Mouse (Mus musculus) duodenum, adult 2 months (tissue): ENCODE data around the gene Gm20481. TPM values are rescaled to one million over a fixed set of nuclear protein-coding genes. Genes with fewer than 3 reads are reported as not detected.

ENCODE experiments used
- polyA plus RNA-seq: library from polyadenylated mRNA; depleted of rRNA; stranded (reverse); fragments of >200 nt; gene quantifications from 2 replicates; pipeline ENCODE4 v1.2.3, GENCODE M21; 2012; ENCODE audit warnings: low replicate concordance; rRNA removed

Gene Gm20481
- polyA plus RNA-seq: not detected in 2 replicates

GRCm38 (mm10) chr17:34969822-34970221 lies at the start of gene Gm20481:
Gene Gm20481, plus strand, starts transcription at chr17:34969912.

DNA sequence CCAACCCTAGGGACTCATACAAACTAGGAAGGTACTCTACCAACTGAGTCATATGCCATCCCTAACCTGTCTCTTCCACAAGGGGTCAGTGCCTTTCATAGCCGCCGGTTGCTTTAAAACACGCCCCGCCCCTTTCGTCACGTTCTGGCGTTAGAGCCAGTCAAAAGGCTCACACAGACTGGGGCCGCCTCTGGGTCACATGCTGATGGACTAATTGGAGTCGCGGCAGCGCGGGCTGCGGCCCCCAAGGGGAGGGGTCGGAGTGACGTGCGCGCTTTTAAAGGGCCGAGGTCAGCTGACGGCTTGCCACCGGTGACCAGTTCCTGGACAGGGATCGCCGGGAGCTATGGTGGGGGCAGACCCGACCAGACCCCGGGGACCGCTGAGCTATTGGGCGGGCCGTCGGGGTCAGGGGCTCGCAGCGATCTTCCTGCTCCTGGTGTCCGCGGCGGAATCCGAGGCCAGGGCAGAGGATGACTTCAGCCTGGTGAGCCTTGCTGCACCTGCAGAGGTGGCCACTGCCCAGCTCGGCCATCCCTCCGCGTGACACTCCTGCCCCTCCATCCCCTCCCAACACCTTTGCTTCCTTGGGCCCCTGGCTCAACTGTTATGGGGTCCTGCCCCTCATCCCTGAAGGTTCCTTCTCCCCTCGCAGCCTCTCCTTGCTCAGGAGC lies 38.5 kb upstream of the Gm20481 start, which contains the start of gene Neu1:
Gene Neu1, plus strand, starts transcription at position 193 of the 674 bp plus-strand sequence.

DNA sequence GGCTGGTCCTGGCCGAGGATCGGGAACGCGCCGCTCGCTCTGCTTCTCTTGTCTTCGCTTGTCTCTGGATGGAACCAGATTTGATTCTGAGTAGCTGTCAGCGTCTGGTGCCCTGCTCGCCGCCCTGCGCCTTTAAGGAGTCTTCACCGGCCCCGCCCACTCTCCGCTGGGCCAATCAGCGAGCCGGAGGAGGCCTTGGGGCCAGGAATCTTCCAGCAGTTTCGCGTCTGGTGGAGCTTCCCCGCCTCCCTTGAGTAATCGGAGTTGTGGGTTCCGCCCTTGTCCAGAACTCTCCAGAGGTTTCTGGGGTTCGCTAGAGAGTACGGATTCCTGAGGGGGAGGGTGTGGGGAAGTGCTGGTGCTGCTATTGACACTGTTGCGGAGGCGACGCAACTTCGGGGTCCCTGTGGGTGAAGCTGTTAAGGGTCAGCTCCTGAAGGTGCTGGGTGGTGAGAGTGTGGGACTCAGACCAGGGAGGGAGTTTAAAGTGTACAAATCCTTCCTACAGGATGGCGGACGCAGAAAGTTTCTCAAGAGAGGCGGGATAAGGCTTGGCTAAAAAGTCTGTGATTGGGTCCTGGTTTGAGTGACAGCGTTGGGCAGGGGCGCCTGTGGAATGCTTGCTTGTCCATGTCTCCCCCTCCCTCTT lies 10.5 kb upstream of the Gm20481 start, which contains the start of gene Hspa1b:
Gene Hspa1b, minus strand, starts transcription at position 109 of the 649 bp plus-strand sequence.

DNA sequence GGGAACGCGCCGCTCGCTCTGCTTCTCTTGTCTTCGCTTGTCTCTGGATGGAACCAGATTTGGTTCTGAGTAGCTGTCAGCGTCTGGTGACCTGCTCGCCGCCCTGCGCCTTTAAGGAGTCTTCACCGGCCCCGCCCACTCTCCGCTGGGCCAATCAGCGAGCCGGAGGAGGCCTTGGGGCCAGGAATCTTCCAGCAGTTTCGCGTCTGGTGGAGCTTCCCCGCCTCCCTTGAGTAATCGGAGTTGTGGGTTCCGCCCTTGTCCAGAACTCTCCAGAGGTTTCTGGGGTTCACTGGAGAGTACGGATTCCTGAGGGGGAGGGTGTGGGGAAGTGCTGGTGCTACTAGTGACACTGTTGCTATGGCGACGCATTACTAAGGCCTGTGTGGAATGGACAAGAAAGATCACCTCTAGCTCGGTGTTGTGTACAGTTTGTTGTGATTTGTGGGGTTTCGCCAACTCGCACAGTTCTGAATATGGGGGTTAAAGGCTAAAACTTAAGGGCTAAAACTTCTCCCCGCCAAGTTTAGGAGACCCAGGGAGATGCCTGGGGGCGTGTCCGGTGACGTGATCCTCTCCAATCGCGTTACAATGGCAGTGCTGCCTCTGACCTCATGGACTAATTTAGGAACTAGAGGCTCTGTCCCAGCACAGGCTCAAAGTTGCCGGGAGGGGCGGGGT lies 2.5 kb downstream of the Gm20481 start, which contains the start of the genes Hspa1a and Hspa1l:
Gene Hspa1a, minus strand, starts transcription at position 88 of the 681 bp plus-strand sequence.
Gene Hspa1l, plus strand, starts transcription at position 635 of the 681 bp plus-strand sequence.

GRCm38 (mm10) chr17:34981690-34982180 lies 12.0 kb downstream of the Gm20481 start, which contains the start of gene Lsm2:
Gene Lsm2, plus strand, starts transcription at chr17:34981862.

GRCm38 (mm10) chr17:35000717-35001451 lies 31.2 kb downstream of the Gm20481 start, which contains the start of gene Vars:
Gene Vars, plus strand, starts transcription at chr17:35000987.

GRCm38 (mm10) chr17:35016376-35016775 lies 46.7 kb downstream of the Gm20481 start, which contains the start of gene Vwa7:
Gene Vwa7, plus strand, starts transcription at chr17:35016579.

Other genes starting within 250 kb of the Gm20481 start
- 13.4 and 20.2 TPM in 2 replicates for gene C4b, start 226.0 kb upstream of the Gm20481 start, polyA plus RNA-seq
- 4.3 and 8.4 TPM in 2 replicates for gene Cyp21a1, start 165.4 kb upstream of the Gm20481 start, polyA plus RNA-seq
- 55.2 and 59.8 TPM in 2 replicates for gene Stk19, start 133.0 kb upstream of the Gm20481 start, polyA plus RNA-seq
- gene Dxo, start 132.9 kb upstream of the Gm20481 start, polyA plus RNA-seq: 63.9 and 83.5 TPM in 2 replicates
- 66.9 and 74.8 TPM in 2 replicates for gene Skiv2l, start 119.7 kb upstream of the Gm20481 start, polyA plus RNA-seq
- 14.9 and 36.1 TPM in 2 replicates for gene Nelfe, start 119.5 kb upstream of the Gm20481 start, polyA plus RNA-seq
- gene Cfb, start 107.4 kb upstream of the Gm20481 start, polyA plus RNA-seq: 16.5 and 49.9 TPM in 2 replicates
- gene Zbtb12, start 90.4 kb upstream of the Gm20481 start, polyA plus RNA-seq: 6.2 and 6.7 TPM in 2 replicates
- gene Gm20547, start 87.9 kb upstream of the Gm20481 start, polyA plus RNA-seq: not detected in 2 replicates
- 5.1 and 6.8 TPM in 2 replicates for gene C2, start 71.6 kb upstream of the Gm20481 start, polyA plus RNA-seq
- gene Ehmt2, start 71.4 kb upstream of the Gm20481 start, polyA plus RNA-seq: 206 and 215 TPM in 2 replicates
- 74.7 and 81.1 TPM in 2 replicates for gene Slc44a4, start 55.4 kb upstream of the Gm20481 start, polyA plus RNA-seq
- gene Neu1, start 38.7 kb upstream of the Gm20481 start, polyA plus RNA-seq: 40.9 and 52.9 TPM in 2 replicates
- 5.4 and 9.5 TPM in 2 replicates for gene Hspa1b, start 10.7 kb upstream of the Gm20481 start, polyA plus RNA-seq
- 4.9 and 6.7 TPM in 2 replicates for gene Hspa1a, start 2.2 kb downstream of the Gm20481 start, polyA plus RNA-seq
- 0.15 and 0.22 TPM in 2 replicates for gene Hspa1l, start 2.8 kb downstream of the Gm20481 start, polyA plus RNA-seq
- gene Lsm2, start 11.9 kb downstream of the Gm20481 start, polyA plus RNA-seq: 88.2 and 110 TPM in 2 replicates
- 142 and 150 TPM in 2 replicates for gene Vars, start 31.1 kb downstream of the Gm20481 start, polyA plus RNA-seq
- 1.6 and 2.0 TPM in 2 replicates for gene Vwa7, start 46.7 kb downstream of the Gm20481 start, polyA plus RNA-seq
- 0.41 and 0.69 TPM in 2 replicates for gene Sapcd1, start 58.1 kb downstream of the Gm20481 start, polyA plus RNA-seq
- gene Msh5, start 76.8 kb downstream of the Gm20481 start, polyA plus RNA-seq: 2.0 and 5.6 TPM in 2 replicates
- gene Clic1, start 80.1 kb downstream of the Gm20481 start, polyA plus RNA-seq: 133 and 202 TPM in 2 replicates
- 13.4 and 17.5 TPM in 2 replicates for gene Ddah2, start 89.1 kb downstream of the Gm20481 start, polyA plus RNA-seq
- gene Ly6g6c, start 95.5 kb downstream of the Gm20481 start, polyA plus RNA-seq: 0.85 and 7.5 TPM in 2 replicates
- gene Mpig6b, start 96.3 kb downstream of the Gm20481 start, polyA plus RNA-seq: 0.18 and 0.55 TPM in 2 replicates
- gene Ly6g6e, start 107.0 kb downstream of the Gm20481 start, polyA plus RNA-seq: 0.15 and 29.8 TPM in 2 replicates
- 5.8 and 13.6 TPM in 2 replicates for gene Ly6g6d, start 108.2 kb downstream of the Gm20481 start, polyA plus RNA-seq
- gene Ly6g6f, start 115.7 kb downstream of the Gm20481 start, polyA plus RNA-seq: 3.3 and 4.6 TPM in 2 replicates
- gene Abhd16a, start 119.4 kb downstream of the Gm20481 start, polyA plus RNA-seq: 135 and 240 TPM in 2 replicates
- gene Ly6g5c, start 138.4 kb downstream of the Gm20481 start, polyA plus RNA-seq: not detected in 2 replicates
- 1.7 TPM in 2 replicates for gene Ly6g5b, start 145.5 kb downstream of the Gm20481 start, polyA plus RNA-seq
- gene Gpank1, start 151.5 kb downstream of the Gm20481 start, polyA plus RNA-seq: 15.1 and 26.1 TPM in 2 replicates
- 334 and 557 TPM in 2 replicates for gene Csnk2b, start 152.1 kb downstream of the Gm20481 start, polyA plus RNA-seq
- 21.5 and 30.6 TPM in 2 replicates for gene D17H6S53E, start 156.5 kb downstream of the Gm20481 start, polyA plus RNA-seq
- 0.25 TPM in 2 replicates for gene Apom, start 162.1 kb downstream of the Gm20481 start, polyA plus RNA-seq
- gene Bag6, start 165.3 kb downstream of the Gm20481 start, polyA plus RNA-seq: 179 and 180 TPM in 2 replicates
- gene Prrc2a, start 195.0 kb downstream of the Gm20481 start, polyA plus RNA-seq: 388 and 529 TPM in 2 replicates
- gene Aif1, start 206.2 kb downstream of the Gm20481 start, polyA plus RNA-seq: 0.76 TPM in 1 of 2 replicates, not detected in the other
- 6.5 and 24.6 TPM in 2 replicates for gene Lst1, start 218.5 kb downstream of the Gm20481 start, polyA plus RNA-seq
- gene Ltb, start 224.5 kb downstream of the Gm20481 start, polyA plus RNA-seq: 6.3 and 41.5 TPM in 2 replicates
- gene Tnf, start 232.1 kb downstream of the Gm20481 start, polyA plus RNA-seq: 1.5 and 1.8 TPM in 2 replicates
- gene Lta, start 235.4 kb downstream of the Gm20481 start, polyA plus RNA-seq: 0.70 and 1.1 TPM in 2 replicates